Mouse (Mus musculus): Measurements from ENCODE around the gene Thra.

The Thra gene

GRCm38 (mm10) chr11:98745932-98746853 is 5.8 kb downstream of the Thra start:
- DNase-seq (ENCODE audit: low spot score) = no peak

GRCm38 (mm10) chr11:98746855-98747693 is 6.6 kb downstream of the Thra start:
- no peak for DNase-seq (ENCODE audit: low spot score)

GRCm38 (mm10) chr11:98747804-98748505 is 7.5 kb downstream of the Thra start:
- no peak for DNase-seq (ENCODE audit: low spot score)

GRCm38 (mm10) chr11:98748506-98749416 is 8.3 kb downstream of the Thra start:
- DNase-seq (ENCODE audit: low spot score) = no peak

- DNase-seq (ENCODE audit: low spot score) = no peak
Observed at GRCm38 (mm10) chr11:98749716-98750115, 9.3 kb downstream of the Thra start.

- no peak for DNase-seq (ENCODE audit: low spot score)
Observed at GRCm38 (mm10) chr11:98750351-98751201, 10.1 kb downstream of the Thra start.

GRCm38 (mm10) chr11:98751221-98751782 is 10.9 kb downstream of the Thra start:
- DNase-seq (ENCODE audit: low spot score) = no peak

- DNase-seq (ENCODE audit: low spot score) = no peak
Observed at GRCm38 (mm10) chr11:98752562-98753140, 12.2 kb downstream of the Thra start.

- DNase-seq (ENCODE audit: low spot score) = no peak
Observed at GRCm38 (mm10) chr11:98753264-98753663, 12.8 kb downstream of the Thra start.

GRCm38 (mm10) chr11:98754151-98754620 is 13.7 kb downstream of the Thra start:
- DNase-seq (ENCODE audit: low spot score) = no peak

- DNase-seq (ENCODE audit: low spot score) = peak; percentile 62
Observed at GRCm38 (mm10) chr11:98754621-98755181, 14.3 kb downstream of the Thra start.

GRCm38 (mm10) chr11:98755726-98756380 is 15.4 kb downstream of the Thra start:
- no peak for DNase-seq (ENCODE audit: low spot score)

GRCm38 (mm10) chr11:98756711-98757110 is 16.3 kb downstream of the Thra start:
- no peak for DNase-seq (ENCODE audit: low spot score)

- no peak for DNase-seq (ENCODE audit: low spot score)
Observed at GRCm38 (mm10) chr11:98761939-98762338, 21.5 kb downstream of the Thra start.

GRCm38 (mm10) chr11:98762756-98763501 is 22.5 kb downstream of the Thra start:
- DNase-seq (ENCODE audit: low spot score) = no peak

- DNase-seq (ENCODE audit: low spot score) = no peak
Observed at GRCm38 (mm10) chr11:98763502-98763861, 23.0 kb downstream of the Thra start.

- DNase-seq (ENCODE audit: low spot score) = no peak
Observed at GRCm38 (mm10) chr11:98764091-98764490, 23.7 kb downstream of the Thra start.

- DNase-seq (ENCODE audit: low spot score) = no peak
Observed at GRCm38 (mm10) chr11:98764746-98765145, 24.3 kb downstream of the Thra start.
